Mouse (Mus musculus): Measurements from ENCODE around the gene H2al1h.
"Not testable (repeated sequence)": the region's sequence is repeated elsewhere in the genome, so short reads cannot be mapped to it uniquely, and the experiment has no call there.

H2al1h gene

DNA sequence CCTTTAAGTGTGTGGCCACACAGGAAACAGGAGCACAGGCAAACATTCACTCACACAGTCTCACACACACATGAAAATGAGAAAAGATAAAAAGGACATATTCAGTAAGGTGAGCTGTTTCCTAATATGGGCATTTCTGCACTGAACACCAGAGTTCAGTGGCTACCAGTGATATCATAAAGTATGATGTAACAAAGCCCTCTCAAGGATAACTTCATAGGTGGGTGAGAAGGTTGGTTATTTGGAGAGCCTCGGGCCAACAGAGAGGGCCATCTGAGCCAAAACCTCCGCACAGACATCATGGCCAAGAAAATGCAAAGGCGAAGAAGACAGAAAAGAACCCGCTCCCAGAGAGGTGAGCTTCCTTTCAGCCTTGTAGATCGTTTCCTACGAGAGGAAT, at the start of gene H2al1h:
Gene H2al1h, plus strand, starts transcription at position 301 of the 400 bp plus-strand sequence.
- not testable (repeated sequence) for DNase-seq (ENCODE audit: low spot score in 2 of 2)

DNA sequence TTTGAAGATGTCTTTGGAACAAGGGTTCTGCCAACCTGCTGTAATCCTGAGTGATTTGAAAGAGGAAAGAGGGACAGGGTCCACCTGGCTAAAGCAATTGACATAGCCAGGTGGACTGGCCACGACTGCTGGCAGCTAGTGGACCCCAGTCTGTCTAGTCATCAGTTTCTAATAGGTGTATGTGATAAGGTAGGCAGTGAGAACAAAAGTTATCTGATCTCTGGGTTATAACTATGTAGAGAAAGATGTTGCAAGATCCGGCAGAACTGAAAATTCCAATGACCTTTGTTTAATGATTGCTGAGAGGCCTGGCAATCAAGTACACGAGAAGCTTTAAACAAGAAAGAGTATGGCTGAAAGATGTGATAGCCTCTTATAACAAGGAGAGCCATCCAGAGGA, 48.1 kb upstream of the H2al1h start:
- no peak for DNase-seq (ENCODE audit: low spot score in 2 of 2)

DNA sequence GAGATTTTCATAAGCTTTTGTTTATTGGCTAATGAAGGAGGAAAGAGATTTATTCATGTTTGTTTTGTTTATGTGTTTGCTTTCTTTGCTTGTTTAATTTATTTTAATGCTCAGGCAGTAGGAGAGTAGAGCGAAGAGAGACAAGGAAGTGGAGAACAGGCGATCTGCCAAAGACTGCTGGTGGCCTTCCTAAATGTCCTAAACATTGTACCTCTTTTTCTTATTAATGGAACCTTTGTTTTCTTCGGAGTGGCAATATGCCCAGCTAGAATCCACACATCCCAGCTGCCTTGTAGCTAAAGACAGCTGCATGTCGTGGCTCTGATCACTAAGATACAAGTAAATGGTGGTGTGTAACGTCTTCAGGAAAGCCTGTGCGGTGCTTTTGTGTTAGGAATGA, 44.2 kb upstream of the H2al1h start:
- DNase-seq (ENCODE audit: low spot score in 2 of 2): no peak

DNA sequence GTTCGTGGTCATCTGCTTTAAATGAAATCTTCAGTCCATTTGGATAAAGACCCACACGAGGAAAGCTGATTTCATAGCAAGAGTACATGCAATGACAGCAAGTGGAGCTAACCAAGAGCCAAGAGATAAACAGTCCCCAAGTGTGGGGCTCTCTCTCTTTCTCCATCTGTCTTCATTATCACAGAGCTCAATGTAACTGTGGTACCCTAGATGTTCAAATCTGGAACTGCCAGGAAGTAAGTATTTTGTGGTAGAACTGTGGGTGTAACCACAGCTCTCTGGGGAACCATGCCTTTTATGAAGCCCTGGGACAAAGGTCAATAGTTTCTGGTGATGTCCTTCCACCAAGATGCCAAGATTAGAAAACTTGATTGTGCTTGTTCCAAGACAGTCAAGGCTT, 40.6 kb upstream of the H2al1h start:
- DNase-seq (ENCODE audit: low spot score in 2 of 2): no peak

DNA sequence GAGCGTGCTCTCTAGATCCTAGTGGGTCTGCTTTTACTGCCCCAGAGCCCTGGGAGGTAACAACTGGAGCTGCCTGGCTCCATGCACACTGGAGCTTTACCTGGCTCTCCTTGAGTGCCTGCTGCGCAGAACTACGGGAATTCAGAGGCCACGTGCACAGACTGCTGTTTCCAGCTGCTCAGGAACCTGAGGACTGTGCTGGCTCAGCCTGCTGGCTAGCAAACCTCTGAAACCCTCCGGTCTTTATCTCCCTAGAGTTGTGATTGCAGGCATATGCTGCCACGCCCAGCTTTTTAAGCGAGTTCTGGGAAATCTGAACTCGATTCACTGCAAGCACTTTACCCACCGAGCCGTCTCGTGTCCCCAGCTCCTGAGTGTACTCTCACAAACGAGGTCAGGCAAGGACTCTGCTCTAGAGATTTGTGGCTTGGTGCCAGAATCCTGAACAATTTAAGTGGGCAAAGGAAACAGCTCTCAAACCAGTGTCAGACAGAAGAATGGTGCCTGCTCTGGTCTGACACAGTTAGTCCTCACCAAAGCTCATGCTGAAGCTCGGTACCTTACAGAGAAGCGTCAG, 32.9 kb upstream of the H2al1h start:
- DNase-seq (ENCODE audit: low spot score in 2 of 2): no peak

DNA sequence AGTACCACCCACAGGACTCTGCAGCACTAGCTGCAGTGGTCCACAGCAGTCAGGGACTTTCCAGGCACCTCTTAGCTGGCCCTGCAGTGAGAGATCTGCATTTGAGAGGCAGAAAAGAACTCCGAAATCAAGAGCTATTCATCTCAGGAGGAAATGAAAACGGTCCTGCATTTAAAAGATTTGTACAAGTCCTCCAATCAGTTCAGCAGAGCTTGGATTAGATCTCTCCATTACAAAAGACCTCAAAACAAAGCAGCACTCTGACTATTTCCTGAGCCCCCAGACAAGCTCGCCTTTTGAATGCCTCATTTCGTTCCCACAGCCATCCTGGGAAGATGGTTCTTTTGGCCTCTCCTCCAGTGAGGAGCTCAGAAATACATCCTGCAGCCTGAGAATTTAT, 32.0 kb upstream of the H2al1h start:
- DNase-seq (ENCODE audit: low spot score in 2 of 2): no peak

DNA sequence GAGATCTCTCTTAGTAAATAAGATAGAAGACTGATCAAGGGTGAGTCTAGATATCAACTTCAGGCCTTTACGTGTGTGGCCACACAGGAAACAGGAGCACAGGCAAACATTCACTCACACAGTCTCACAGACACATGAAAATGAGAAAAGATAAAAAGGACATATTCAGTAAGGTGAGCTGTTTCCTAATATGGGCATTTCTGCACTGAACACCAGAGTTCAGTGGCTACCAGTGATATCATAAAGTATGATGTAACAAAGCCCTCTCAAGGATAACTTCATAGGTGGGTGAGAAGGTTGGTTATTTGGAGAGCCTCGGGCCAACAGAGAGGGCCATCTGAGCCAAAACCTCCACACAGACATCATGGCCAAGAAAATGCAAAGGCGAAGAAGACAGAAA, 22.3 kb upstream of the H2al1h start, which contains the start of gene H2al1a:
Gene H2al1a, plus strand, starts transcription at position 301 of the 400 bp plus-strand sequence.
- DNase-seq (ENCODE audit: low spot score in 2 of 2): not testable (repeated sequence)

DNA sequence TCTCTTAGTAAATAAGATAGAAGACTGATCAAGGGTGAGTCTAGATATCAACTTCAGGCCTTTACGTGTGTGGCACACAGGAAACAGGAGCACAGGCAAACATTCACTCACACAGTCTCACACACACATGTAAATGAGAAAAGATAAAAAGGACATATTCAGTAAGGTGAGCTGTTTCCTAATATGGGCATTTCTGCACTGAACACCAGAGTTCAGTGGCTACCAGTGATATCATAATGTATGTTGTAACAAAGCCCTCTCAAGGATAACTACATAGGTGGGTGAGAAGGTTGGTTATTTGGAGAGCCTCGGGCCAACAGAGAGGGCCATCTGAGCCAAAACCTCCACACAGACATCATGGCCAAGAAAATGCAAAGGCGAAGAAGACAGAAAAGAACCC, 19.2 kb upstream of the H2al1h start, which contains the start of gene H2al1b:
Gene H2al1b, plus strand, starts transcription at position 301 of the 400 bp plus-strand sequence.
- DNase-seq (ENCODE audit: low spot score in 2 of 2): not testable (repeated sequence)

DNA sequence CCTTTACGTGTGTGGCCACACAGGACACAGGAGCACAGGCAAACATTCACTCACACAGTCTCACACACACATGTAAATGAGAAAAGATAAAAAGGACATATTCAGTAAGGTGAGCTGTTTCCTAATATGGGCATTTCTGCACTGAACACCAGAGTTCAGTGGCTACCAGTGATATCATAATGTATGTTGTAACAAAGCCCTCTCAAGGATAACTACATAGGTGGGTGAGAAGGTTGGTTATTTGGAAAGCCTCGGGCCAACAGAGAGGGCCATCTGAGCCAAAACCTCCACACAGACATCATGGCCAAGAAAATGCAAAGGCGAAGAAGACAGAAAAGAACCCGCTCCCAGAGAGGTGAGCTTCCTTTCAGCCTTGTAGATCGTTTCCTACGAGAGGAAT, 15.9 kb upstream of the H2al1h start, which contains the start of gene H2al1c:
Gene H2al1c, plus strand, starts transcription at position 301 of the 400 bp plus-strand sequence.
- DNase-seq (ENCODE audit: low spot score in 2 of 2): not testable (repeated sequence)

DNA sequence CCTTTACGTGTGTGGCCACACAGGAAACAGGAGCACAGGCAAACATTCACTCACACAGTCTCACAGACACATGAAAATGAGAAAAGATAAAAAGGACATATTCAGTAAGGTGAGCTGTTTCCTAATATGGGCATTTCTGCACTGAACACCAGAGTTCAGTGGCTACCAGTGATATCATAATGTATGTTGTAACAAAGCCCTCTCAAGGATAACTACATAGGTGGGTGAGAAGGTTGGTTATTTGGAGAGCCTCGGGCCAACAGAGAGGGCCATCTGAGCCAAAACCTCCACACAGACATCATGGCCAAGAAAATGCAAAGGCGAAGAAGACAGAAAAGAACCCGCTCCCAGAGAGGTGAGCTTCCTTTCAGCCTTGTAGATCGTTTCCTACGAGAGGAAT, 12.8 kb upstream of the H2al1h start, which contains the start of gene H2al1d:
Gene H2al1d, plus strand, starts transcription at position 301 of the 400 bp plus-strand sequence.
- not testable (repeated sequence) for DNase-seq (ENCODE audit: low spot score in 2 of 2)

DNA sequence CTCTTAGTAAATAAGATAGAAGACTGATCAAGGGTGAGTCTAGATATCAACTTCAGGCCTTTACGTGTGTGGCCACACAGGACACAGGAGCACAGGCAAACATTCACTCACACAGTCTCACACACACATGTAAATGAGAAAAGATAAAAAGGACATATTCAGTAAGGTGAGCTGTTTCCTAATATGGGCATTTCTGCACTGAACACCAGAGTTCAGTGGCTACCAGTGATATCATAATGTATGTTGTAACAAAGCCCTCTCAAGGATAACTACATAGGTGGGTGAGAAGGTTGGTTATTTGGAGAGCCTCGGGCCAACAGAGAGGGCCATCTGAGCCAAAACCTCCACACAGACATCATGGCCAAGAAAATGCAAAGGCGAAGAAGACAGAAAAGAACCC, 9.7 kb upstream of the H2al1h start, which contains the start of gene H2al1e:
Gene H2al1e, plus strand, starts transcription at position 301 of the 400 bp plus-strand sequence.
- not testable (repeated sequence) for DNase-seq (ENCODE audit: low spot score in 2 of 2)

DNA sequence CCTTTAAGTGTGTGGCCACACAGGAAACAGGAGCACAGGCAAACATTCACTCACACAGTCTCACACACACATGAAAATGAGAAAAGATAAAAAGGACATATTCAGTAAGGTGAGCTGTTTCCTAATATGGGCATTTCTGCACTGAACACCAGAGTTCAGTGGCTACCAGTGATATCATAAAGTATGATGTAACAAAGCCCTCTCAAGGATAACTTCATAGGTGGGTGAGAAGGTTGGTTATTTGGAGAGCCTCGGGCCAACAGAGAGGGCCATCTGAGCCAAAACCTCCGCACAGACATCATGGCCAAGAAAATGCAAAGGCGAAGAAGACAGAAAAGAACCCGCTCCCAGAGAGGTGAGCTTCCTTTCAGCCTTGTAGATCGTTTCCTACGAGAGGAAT, 6.4 kb upstream of the H2al1h start, which contains the start of gene H2al1f:
Gene H2al1f, plus strand, starts transcription at position 301 of the 400 bp plus-strand sequence.
- not testable (repeated sequence) for DNase-seq (ENCODE audit: low spot score in 2 of 2)

DNA sequence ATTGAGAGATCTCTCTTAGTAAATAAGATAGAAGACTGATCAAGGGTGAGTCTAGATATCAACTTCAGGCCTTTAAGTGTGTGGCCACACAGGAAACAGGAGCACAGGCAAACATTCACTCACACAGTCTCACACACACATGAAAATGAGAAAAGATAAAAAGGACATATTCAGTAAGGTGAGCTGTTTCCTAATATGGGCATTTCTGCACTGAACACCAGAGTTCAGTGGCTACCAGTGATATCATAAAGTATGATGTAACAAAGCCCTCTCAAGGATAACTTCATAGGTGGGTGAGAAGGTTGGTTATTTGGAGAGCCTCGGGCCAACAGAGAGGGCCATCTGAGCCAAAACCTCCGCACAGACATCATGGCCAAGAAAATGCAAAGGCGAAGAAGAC, 3.3 kb upstream of the H2al1h start, which contains the start of gene H2al1g:
Gene H2al1g, plus strand, starts transcription at position 301 of the 400 bp plus-strand sequence.
- DNase-seq (ENCODE audit: low spot score in 2 of 2): not testable (repeated sequence)

DNA sequence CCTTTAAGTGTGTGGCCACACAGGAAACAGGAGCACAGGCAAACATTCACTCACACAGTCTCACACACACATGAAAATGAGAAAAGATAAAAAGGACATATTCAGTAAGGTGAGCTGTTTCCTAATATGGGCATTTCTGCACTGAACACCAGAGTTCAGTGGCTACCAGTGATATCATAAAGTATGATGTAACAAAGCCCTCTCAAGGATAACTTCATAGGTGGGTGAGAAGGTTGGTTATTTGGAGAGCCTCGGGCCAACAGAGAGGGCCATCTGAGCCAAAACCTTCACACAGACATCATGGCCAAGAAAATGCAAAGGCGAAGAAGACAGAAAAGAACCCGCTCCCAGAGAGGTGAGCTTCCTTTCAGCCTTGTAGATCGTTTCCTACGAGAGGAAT, 3.1 kb downstream of the H2al1h start, which contains the start of gene H2al1i:
Gene H2al1i, plus strand, starts transcription at position 301 of the 400 bp plus-strand sequence.
- not testable (repeated sequence) for DNase-seq (ENCODE audit: low spot score in 2 of 2)

DNA sequence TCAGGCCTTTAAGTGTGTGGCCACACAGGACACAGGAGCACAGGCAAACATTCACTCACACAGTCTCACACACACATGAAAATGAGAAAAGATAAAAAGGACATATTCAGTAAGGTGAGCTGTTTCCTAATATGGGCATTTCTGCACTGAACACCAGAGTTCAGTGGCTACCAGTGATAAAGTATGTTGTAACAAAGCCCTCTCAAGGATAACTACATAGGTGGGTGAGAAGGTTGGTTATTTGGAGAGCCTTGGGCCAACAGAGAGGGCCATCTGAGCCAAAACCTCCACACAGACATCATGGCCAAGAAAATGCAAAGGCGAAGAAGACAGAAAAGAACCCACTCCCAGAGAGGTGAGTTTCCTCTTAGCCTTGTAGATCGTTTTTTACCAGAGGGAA, 6.2 kb downstream of the H2al1h start, which contains the start of gene H2al1j:
Gene H2al1j, plus strand, starts transcription at position 301 of the 400 bp plus-strand sequence.
- not testable (repeated sequence) for DNase-seq (ENCODE audit: low spot score in 2 of 2)

DNA sequence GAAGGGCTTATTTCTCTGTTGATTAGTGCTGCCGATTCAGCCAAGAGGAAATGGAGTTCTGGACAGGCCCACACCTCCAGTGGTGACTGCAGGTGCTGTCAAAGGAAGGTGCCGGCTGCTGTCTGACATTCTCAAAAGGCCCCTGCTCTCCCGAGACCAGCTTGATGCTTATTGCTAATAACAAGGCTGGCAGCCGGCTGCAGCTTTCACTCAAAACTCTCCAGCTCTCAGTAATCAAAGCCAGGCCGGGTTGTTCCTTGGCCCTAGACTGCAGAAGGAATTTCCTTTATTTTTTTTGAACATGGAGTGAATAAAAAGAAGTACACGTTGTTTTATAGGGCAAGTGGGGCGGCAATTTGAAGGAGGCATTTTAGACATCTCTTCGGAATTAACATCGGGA, 24.5 kb downstream of the H2al1h start:
- DNase-seq (ENCODE audit: low spot score in 2 of 2): no peak

DNA sequence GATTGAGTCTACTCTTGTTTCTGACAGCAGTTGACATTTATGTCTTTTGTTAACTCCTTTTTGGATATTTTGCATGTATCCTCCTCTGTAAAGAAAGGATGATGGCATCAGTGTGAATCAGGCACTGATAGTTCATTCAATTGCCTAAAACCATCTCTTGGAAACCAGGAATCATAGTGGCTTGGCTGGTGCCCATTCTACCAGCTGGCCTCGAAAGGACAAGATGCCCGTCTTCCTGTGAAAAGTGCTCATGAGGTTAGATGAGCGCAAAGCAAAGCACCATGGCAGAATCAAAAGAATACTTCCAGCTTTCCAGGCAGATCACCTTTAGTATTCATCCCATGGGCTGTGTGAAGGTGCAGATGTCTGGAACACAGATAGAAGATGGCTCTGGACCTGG, 25.5 kb downstream of the H2al1h start:
- no peak for DNase-seq (ENCODE audit: low spot score in 2 of 2)

DNA sequence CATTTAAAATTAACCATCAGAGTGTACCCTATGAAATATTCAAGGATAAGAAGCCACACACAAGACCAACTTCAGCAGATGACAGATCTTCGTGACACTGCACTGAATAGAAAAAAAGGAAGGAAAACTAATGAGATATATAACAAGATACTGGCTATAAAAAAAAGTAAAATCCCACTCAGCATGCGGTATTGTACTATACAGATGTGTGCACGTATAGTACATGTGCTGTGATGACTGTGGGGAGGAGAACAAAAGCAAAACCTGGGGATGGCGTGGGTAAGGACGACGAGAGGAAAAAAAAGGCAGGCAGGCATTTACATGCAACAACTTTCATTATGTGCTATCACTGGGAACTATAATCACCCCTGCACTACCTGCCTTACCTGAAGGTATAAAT, 39.5 kb downstream of the H2al1h start:
- DNase-seq (ENCODE audit: low spot score in 2 of 2): no peak

DNA sequence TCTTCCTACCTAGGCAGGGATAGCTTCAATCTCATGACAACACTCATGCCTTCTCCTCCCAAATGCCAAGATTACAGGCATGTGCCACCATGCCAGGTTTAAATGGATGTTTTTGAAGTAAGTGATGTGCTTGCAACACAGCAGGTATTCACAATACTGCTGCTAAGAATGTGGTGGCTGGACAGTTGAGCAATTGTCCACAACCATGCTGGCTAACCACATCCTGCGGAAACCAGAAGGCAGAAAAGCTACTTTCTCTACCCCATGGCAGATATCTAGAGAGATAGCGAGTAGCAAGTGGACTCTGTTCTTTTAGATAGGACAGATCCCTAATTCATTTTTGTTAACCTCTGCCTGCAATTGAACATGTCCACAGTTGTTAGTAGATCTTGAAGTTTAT, 40.0 kb downstream of the H2al1h start:
- no peak for DNase-seq (ENCODE audit: low spot score in 2 of 2)

DNA sequence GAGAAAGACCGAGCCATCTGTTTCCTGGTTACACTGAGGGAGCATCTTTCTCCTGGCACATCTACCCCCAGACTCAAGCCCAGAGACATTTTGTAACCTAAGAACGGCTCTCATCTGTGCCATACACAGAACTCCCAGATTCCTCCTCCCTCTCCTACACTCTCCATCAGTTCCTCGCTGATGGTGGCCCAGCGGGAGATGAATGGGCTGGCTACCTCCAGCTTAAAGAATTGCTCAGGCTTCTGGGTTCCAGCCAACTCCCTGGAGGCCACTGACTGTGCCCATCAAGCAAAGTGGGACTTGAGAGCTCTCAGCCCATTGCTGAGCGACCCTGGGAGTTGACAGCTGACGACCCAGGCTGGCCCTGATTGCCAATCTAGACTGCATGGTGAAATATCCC, 42.6 kb downstream of the H2al1h start:
- no peak for DNase-seq (ENCODE audit: low spot score in 2 of 2)

DNA sequence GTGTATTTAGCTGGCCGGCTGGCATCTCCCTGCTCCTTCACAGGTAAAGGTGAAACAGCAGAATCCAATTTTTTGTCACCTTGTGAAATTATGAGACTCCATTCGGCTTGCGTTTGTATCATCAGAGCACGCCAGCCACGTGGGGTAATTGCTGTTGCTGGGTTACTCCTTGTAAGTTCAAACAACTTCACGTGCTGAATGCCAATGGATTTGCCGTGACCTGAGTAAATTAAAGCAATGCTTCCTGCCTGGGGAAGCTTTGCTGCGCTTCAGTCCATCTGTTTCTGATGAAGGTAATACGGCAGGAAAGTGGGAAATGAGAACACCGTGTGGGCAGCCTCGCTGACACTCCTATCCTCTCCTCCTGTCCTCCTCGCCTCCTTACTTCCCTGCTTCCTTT, 43.9 kb downstream of the H2al1h start:
- DNase-seq (ENCODE audit: low spot score in 2 of 2): no peak
